8 mouse cellular contexts compared by ENCODE assay signal in the genomic region with DNA sequence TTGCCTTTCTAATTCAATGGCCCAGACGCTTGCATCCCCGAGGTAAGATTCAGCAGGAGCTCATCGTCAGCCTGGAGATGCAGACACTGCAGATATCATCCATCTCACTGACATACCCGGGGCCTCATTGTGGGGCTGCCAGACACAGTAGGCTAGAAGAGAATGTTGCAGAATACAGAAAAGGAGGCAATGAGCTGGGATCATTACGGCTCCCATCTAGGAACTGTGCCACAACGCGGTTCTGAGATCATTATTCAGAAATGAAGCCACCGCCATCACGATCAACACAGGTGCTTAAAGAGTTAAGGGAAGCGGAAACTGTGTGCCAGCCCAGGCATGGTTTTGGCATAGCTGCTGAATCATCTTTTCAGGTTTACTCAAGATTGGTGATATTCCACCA.
A peak's percentile ranks its signal among the peaks of the same experiment; 100 is the strongest.
DNase-seq lines count a peak whose midpoint lies in the region; ATAC-seq lines count a peak whose summit lies in the region.

No protein-coding gene starts in this region.

- no peaks in the 10 kb centered on the region for H3K27me3 ChIP-seq in hindbrain, embryonic 11.5 days (ENCODE audit: control insufficient read depth, insufficient read depth, low read length)
- no peaks in the 10 kb centered on the region for H3K27me3 ChIP-seq in hindbrain, embryonic 10.5 days (ENCODE audit: insufficient read depth, poor library complexity, severe bottlenecking)

- DNase-seq in hindbrain, embryonic 11.5 days (ENCODE audit: low spot score) = peak; percentile 39
- DNase-seq in hindbrain, embryonic 10.5 days (ENCODE audit: low spot score) = no peak
- peak; percentile 17 to 33 for DNase-seq in frontal cortex, postnatal 36 days (ENCODE audit: low spot score in 2 of 2)
- DNase-seq in left cerebral cortex, adult 8-10 months (ENCODE audit: low spot score in 2 of 2) = peak; percentile 21 to 32
- peak; percentile 15 for DNase-seq in right cerebral cortex, postnatal 14 days
- DNase-seq in ovary, postnatal 14 days (ENCODE audit: low spot score) = no peak
- no peak for DNase-seq in spleen, postnatal 4 days (ENCODE audit: low spot score in 2 of 2)
- DNase-seq in urinary bladder, postnatal 14 days (ENCODE audit: low spot score) = no peak

- ATAC-seq in hindbrain, embryonic 11.5 days (ENCODE audit: low FRiP score) = peak; percentile 94

- H3K4me3 ChIP-seq in hindbrain, embryonic 11.5 days (ENCODE audit: low read depth, low read length) = no peak overlapping the region
- H3K4me3 ChIP-seq in hindbrain, embryonic 10.5 days = no peak overlapping the region

- peak overlapping the region; percentile 70 for H3K27ac ChIP-seq in hindbrain, embryonic 11.5 days (ENCODE audit: low read depth, low read length)
- H3K27ac ChIP-seq in hindbrain, embryonic 10.5 days = no peak overlapping the region

- H3K4me1 ChIP-seq in hindbrain, embryonic 11.5 days (replicated peaks; ENCODE audit: control insufficient read depth, insufficient read depth, low read length) = no peaks in the 10 kb centered on the region
- no peaks in the 10 kb centered on the region for H3K4me1 ChIP-seq in hindbrain, embryonic 10.5 days (replicated peaks)

- no peak overlapping the region for H3K4me2 ChIP-seq in hindbrain, embryonic 11.5 days (replicated peaks; ENCODE audit: low read depth, low read length)

- H3K9me3 ChIP-seq in hindbrain, embryonic 11.5 days (ENCODE audit: control insufficient read depth, low read length) = no peaks in the 10 kb centered on the region
- no peaks in the 10 kb centered on the region for H3K9me3 ChIP-seq in hindbrain, embryonic 10.5 days

- no peak overlapping the region for H3K9ac ChIP-seq in hindbrain, embryonic 11.5 days (ENCODE audit: low read depth, low read length)

- H3K36me3 ChIP-seq in hindbrain, embryonic 11.5 days (ENCODE audit: control insufficient read depth, insufficient read depth, low read length) = no peaks in the 10 kb centered on the region
- H3K36me3 ChIP-seq in hindbrain, embryonic 10.5 days = no peaks in the 10 kb centered on the region

- 60% methylated on average over 10 of the region's 10 CpGs for WGBS in hindbrain, embryonic 11.5 days
- WGBS in hindbrain, embryonic 10.5 days = 80% methylated on average over 10 of the region's 10 CpGs

Comparison
In these comparisons a context has a peak if more than half of its experiments do, and no peak if none do; other contexts are left out.
1. DNase-seq: peak in hindbrain, embryonic 11.5 days (single experiment), frontal cortex, postnatal 36 days (2 of 2), left cerebral cortex, adult 8-10 months (2 of 2) and right cerebral cortex, postnatal 14 days (single experiment); none in hindbrain, embryonic 10.5 days (single experiment), ovary, postnatal 14 days (single experiment), spleen, postnatal 4 days (0 of 2) and urinary bladder, postnatal 14 days (single experiment).